Mouse (Mus musculus): ENCODE results near the gene Noa1. TPM values are rescaled to one million over a fixed set of nuclear protein-coding genes. Genes with fewer than 3 reads are reported as not detected.

Gene Noa1
- polyA plus RNA-seq, 1 experiment = 25.2 TPM

GRCm38 (mm10) chr5:77267957-77268624, 41.8 kb downstream of the Noa1 start:
- TF ChIP-seq CTCF (IDR thresholded peaks at IDR 0.05; ENCODE audit: borderline replicate concordance, insufficient read depth, low read depth, low read length) (no peak), POLR2A (IDR thresholded peaks at IDR 0.05; ENCODE audit: borderline replicate concordance, insufficient read depth, low read length) (no peak)
- WGBS = 85% methylated on average over 30 of the region's 30 CpGs
- DNase-seq = no peak

GRCm38 (mm10) chr5:77267441-77267840, 42.4 kb downstream of the Noa1 start:
- Histone ChIP-seq H3K4me3 (replicated peaks; ENCODE audit: insufficient read depth, low read depth, low read length) (no peak overlapping the region), H3K27ac (ENCODE audit: insufficient read depth, low read length) (no peak overlapping the region), H3K27me3 (ENCODE audit: control insufficient read depth, insufficient read depth, low read length) (no peaks in the 10 kb centered on the region; the same call in 1 of the 2 replicates), H3K4me1 (ENCODE audit: control insufficient read depth, insufficient read depth, low read length) (no peaks in the 10 kb centered on the region)
- DNase-seq = no peak
- TF ChIP-seq POLR2A (IDR thresholded peaks at IDR 0.05; ENCODE audit: borderline replicate concordance, insufficient read depth, low read length) (no peak), CTCF (IDR thresholded peaks at IDR 0.05; ENCODE audit: borderline replicate concordance, insufficient read depth, low read depth, low read length) (no peak)
- whole genome bisulfite sequencing = 82% methylated on average over 4 of the region's 4 CpGs

More at GRCm38 (mm10) chr5:77267957-77268624, 41.8 kb downstream of the Noa1 start:
- no peak overlapping the region for H3K27ac ChIP-seq (ENCODE audit: insufficient read depth, low read length)
- no peaks in the 10 kb centered on the region for H3K4me1 ChIP-seq (ENCODE audit: control insufficient read depth, insufficient read depth, low read length)
- H3K4me3 ChIP-seq (replicated peaks; ENCODE audit: insufficient read depth, low read depth, low read length) = no peak overlapping the region
- H3K27me3 ChIP-seq (ENCODE audit: control insufficient read depth, insufficient read depth, low read length) = no peaks in the 10 kb centered on the region; the same call in 1 of the 2 replicates

GRCm38 (mm10) chr5:77266886-77267401, 42.9 kb downstream of the Noa1 start:
- no peaks in the 10 kb centered on the region; the same call in 1 of the 2 replicates for H3K27me3 ChIP-seq (ENCODE audit: control insufficient read depth, insufficient read depth, low read length)
- H3K27ac ChIP-seq (ENCODE audit: insufficient read depth, low read length) = no peak overlapping the region
- H3K4me3 ChIP-seq (replicated peaks; ENCODE audit: insufficient read depth, low read depth, low read length) = peak overlapping the region; percentile 52
- TF ChIP-seq POLR2A (IDR thresholded peaks at IDR 0.05; ENCODE audit: borderline replicate concordance, insufficient read depth, low read length) = no peak
- no peak for TF ChIP-seq CTCF (IDR thresholded peaks at IDR 0.05; ENCODE audit: borderline replicate concordance, insufficient read depth, low read depth, low read length)
- DNase-seq = no peak
- H3K4me1 ChIP-seq (ENCODE audit: control insufficient read depth, insufficient read depth, low read length) = no peaks in the 10 kb centered on the region
- 19% methylated on average over 11 of the region's 11 CpGs for WGBS

GRCm38 (mm10) chr5:77266066-77266885, 43.6 kb downstream of the Noa1 start:
- peak; percentile 21 to 30 for DNase-seq
- H3K4me3 ChIP-seq (replicated peaks; ENCODE audit: insufficient read depth, low read depth, low read length) = peak overlapping the region; percentile 60
- no peak overlapping the region for H3K27ac ChIP-seq (ENCODE audit: insufficient read depth, low read length)
- H3K27me3 ChIP-seq (ENCODE audit: control insufficient read depth, insufficient read depth, low read length) = no peaks in the 10 kb centered on the region; the same call in 1 of the 2 replicates
- no peaks in the 10 kb centered on the region for H3K4me1 ChIP-seq (ENCODE audit: control insufficient read depth, insufficient read depth, low read length)
- 1% methylated on average over 74 of the region's 87 CpGs for WGBS
- TF ChIP-seq POLR2A (IDR thresholded peaks at IDR 0.05; ENCODE audit: borderline replicate concordance, insufficient read depth, low read length) = no peak

GRCm38 (mm10) chr5:77265671-77266065, 44.2 kb downstream of the Noa1 start:
- TF ChIP-seq POLR2A (IDR thresholded peaks at IDR 0.05; ENCODE audit: borderline replicate concordance, insufficient read depth, low read length) (no peak), CTCF (IDR thresholded peaks at IDR 0.05; ENCODE audit: borderline replicate concordance, insufficient read depth, low read depth, low read length) (no peak)
- Histone ChIP-seq H3K27me3 (ENCODE audit: control insufficient read depth, insufficient read depth, low read length) (no peaks in the 10 kb centered on the region; the same call in 1 of the 2 replicates), H3K4me3 (replicated peaks; ENCODE audit: insufficient read depth, low read depth, low read length) (peak overlapping the region; percentile 60), H3K4me1 (ENCODE audit: control insufficient read depth, insufficient read depth, low read length) (no peaks in the 10 kb centered on the region), H3K27ac (ENCODE audit: insufficient read depth, low read length) (no peak overlapping the region)
- peak; percentile 25 to 36 for DNase-seq
- under 1% methylated on average over 46 of the region's 53 CpGs for WGBS

- WGBS = 2% methylated on average over 76 of the region's 78 CpGs
- no peak within 1 kb of the TSS for H3K27ac ChIP-seq (ENCODE audit: insufficient read depth, low read length)
- DNase-seq = peak; percentile 33 to 48
- no peaks in the 10 kb centered on the region; the same call in 1 of the 2 replicates for H3K27me3 ChIP-seq (ENCODE audit: control insufficient read depth, insufficient read depth, low read length)
- H3K4me1 ChIP-seq (ENCODE audit: control insufficient read depth, insufficient read depth, low read length) = no peaks in the 10 kb centered on the region
- peak within 1 kb of the TSS; percentile 60 for H3K4me3 ChIP-seq (replicated peaks; ENCODE audit: insufficient read depth, low read depth, low read length)
- TF ChIP-seq POLR2A (IDR thresholded peaks at IDR 0.05; ENCODE audit: borderline replicate concordance, insufficient read depth, low read length) = no peak
- no peak for TF ChIP-seq CTCF (IDR thresholded peaks at IDR 0.05; ENCODE audit: borderline replicate concordance, insufficient read depth, low read depth, low read length)
Observed at GRCm38 (mm10) chr5:77265081-77265670, 44.7 kb downstream of the Noa1 start, which contains the start of gene Rest. TSS of gene Rest (plus strand) at chr5:77265491.

- Histone ChIP-seq H3K27ac (ENCODE audit: insufficient read depth, low read length) (no peak overlapping the region), H3K27me3 (ENCODE audit: control insufficient read depth, insufficient read depth, low read length) (no peaks in the 10 kb centered on the region; the same call in 1 of the 2 replicates), H3K4me3 (replicated peaks; ENCODE audit: insufficient read depth, low read depth, low read length) (no peak overlapping the region), H3K4me1 (ENCODE audit: control insufficient read depth, insufficient read depth, low read length) (no peaks in the 10 kb centered on the region)
- no peak for TF ChIP-seq CTCF (IDR thresholded peaks at IDR 0.05; ENCODE audit: borderline replicate concordance, insufficient read depth, low read depth, low read length)
- TF ChIP-seq POLR2A (IDR thresholded peaks at IDR 0.05; ENCODE audit: borderline replicate concordance, insufficient read depth, low read length) = no peak
- DNase-seq = no peak
- WGBS = 60% methylated on average over 5 of the region's 5 CpGs
Observed at GRCm38 (mm10) chr5:77262105-77262504, 47.8 kb downstream of the Noa1 start.

Measured in cerebellum, adult 2 months (tissue).